Mouse (Mus musculus) regulatory T cell (primary cell): ENCODE measurements at regions not wholly inside any gene's neighbourhood (a gene's known extent, or its start where the extent isn't known, plus 50 kb on each side); places are given as distances from the start of the nearest gene placed in this dataset.

ENCODE experiments used
- in situ Hi-C: fragments of 300-600 bp; cut with MboI, MseI; formaldehyde crosslinking; loops from one replicate; pipeline ENCODE4 v1.15.1; 2025; ENCODE audit warnings: high pct_unique_total_duplicates

DNA sequence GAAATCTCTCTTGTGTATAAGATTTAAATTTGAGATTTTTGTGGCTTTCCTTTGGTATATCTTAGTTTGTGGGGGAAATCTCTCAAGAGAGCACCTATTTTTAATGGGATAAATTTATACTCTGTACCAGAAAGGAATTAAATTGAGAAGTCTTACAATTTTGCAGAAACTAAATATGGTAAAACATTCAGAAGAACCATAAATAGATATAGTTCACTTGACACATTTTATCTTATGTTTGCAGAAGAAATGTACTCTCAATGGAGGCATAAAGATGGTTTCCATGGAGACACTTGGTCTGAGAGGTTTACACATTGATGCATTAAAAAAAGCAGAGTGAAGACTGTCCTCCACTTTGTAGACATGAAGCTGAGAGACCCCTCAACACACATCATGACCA, 86.9 kb downstream of the Ndufa10 start:
- in situ Hi-C loops = loop anchor here (10.0 kb wide), 1 partner anchor 878 kb away; no protein-coding TSS in a partner anchor

- in situ Hi-C loops = loop anchor here (10.0 kb wide), 1 partner anchor 880 kb away; no protein-coding TSS in a partner anchor
These were observed 88.7 kb downstream of the Ndufa10 start for GRCm38 (mm10) chr1:92384945-92385344.

DNA sequence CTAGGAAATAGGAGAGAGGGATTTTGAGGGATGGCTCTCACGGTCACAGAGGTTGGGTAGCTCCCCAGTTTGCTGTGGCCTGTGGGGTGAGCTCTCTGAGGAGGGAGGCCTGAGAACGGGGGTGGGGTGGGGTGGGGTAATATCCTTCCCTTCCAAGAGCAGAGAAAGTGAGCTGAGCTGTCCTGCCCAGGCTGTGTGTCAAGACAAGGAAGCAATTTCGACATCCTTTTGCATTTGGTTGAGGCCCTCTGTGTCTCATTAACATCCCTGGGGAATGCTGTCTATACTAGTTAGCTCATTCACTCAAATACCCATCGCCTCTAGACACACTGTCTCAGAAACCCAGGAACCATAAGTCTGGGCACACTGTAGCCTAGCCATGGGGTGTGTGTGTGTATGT, 89.9 kb downstream of the Ndufa10 start:
- in situ Hi-C loops = loop anchor here (10.0 kb wide), 1 partner anchor 881 kb away; no protein-coding TSS in a partner anchor

DNA sequence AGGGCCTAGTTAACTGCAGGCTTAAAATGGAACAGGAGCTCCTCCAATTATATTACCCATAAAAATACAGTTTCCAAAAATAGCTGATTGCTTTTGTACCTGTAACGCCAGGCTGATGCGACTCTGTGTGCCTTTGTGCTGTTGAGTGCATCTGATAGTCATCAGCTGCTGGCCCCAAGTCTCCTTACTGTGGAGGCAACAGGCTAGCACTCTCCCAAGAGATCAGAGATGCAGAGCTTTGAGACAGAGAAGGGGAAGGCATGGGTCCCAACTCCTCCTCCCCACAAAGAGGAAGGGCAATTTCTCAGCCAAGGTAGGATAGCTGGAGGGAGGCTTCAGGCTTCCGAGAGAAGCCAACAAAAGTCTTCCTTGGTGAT, 94.2 kb downstream of the Ndufa10 start:
- in situ Hi-C loops = no loop called here

GRCm38 (mm10) chr1:92378741-92379509, 94.7 kb downstream of the Ndufa10 start:
- in situ Hi-C loops = no loop called here

DNA sequence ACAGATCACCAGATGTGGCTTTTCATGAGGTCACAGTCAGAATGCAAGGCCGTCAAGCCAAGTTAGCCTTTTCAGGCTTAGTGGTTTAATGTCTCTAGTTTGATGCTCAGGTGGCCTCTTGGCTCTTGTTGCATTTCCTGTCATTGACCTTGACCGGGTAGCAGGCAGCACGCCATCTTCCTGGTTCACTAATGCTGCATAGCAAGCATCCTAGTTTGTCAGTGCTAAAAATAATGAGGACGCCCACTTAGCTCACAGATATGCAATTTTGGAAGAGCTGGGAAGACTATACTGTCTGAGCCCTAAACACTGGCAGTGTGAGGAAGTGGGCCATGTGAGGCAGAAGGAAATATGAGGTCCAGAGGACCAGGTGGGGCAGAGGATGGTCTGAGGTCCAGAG, 97.2 kb downstream of the Ndufa10 start:
- in situ Hi-C loops = no loop called here

GRCm38 (mm10) chr1:92372222-92372990, 101.3 kb downstream of the Ndufa10 start:
- in situ Hi-C loops = no loop called here

- in situ Hi-C loops = no loop called here
These were observed 102.2 kb downstream of the Ndufa10 start for GRCm38 (mm10) chr1:92371357-92371981.

GRCm38 (mm10) chr1:92370842-92371241, 102.8 kb downstream of the Ndufa10 start:
- in situ Hi-C loops = no loop called here

DNA sequence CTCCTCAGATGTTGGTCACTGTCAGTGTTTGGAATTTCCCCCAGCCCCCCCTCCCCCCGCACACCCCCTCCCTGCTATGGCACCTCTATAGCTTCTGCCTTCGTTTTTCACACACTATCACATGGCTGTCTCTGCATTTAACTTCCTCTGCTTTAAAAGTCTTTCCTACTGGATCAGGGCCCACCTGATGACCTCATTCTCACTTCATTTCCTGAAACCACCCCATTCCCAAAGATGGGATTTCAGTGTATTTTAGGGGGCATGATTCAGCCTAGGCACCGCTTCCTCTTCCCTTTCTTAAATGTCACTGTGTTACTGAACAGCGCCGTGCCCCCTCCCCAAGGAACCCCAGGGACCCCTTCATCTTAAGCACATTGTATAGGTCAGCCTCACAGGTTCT, 103.7 kb downstream of the Ndufa10 start:
- in situ Hi-C loops = no loop called here

DNA sequence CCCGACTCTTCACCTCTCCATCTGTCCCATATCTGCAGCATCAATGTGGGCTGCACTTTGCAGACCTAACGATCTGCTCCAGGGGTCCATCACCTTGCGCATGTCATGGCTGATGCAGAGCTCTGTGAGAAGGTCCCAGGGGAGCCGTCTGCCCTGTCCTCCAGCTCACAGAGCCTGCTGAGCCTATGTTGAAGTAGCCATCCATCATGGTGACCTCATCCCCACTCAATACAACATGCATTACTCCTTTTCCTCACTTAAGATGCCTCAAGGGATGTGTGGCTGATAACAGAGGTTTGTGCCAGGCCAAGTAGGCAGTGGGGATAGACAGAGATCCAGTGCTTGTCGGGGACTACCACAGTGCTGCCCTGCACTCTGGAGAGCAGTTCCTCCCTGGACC, 107.4 kb downstream of the Ndufa10 start:
- in situ Hi-C loops = no loop called here

GRCm38 (mm10) chr1:92365366-92366075, 108.1 kb downstream of the Ndufa10 start:
- in situ Hi-C loops = no loop called here

GRCm38 (mm10) chr1:92361677-92362076, 112.0 kb downstream of the Ndufa10 start:
- in situ Hi-C loops = loop anchor here (5.0 kb wide), 1 partner anchor 399 kb away; no protein-coding TSS in a partner anchor

GRCm38 (mm10) chr1:92360255-92360654, 113.4 kb downstream of the Ndufa10 start:
- in situ Hi-C loops = loop anchor here (5.0 kb wide), 1 partner anchor 398 kb away; no protein-coding TSS in a partner anchor

DNA sequence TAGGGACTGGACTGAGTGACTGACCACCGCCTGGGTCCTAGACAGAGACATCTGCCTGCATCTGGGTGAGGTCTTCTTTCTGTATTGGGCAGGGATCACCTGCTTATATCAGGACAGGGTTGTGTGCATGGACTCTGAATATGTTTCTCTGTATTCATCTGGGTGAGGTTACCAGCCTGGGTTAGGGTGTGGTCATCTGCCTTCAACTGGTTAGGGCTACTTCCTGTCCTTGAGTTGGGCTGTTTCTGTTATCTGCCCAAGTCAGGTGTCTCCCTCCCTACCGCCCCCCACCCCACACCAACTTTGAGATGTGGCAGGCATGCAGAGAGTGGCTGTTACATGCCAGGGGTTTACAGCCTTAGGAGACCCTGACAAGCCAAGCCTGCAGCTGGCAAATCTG, 114.2 kb downstream of the Ndufa10 start:
- in situ Hi-C loops = no loop called here

- in situ Hi-C loops = no loop called here
These were observed 114.8 kb downstream of the Ndufa10 start for GRCm38 (mm10) chr1:92358758-92359287.

DNA sequence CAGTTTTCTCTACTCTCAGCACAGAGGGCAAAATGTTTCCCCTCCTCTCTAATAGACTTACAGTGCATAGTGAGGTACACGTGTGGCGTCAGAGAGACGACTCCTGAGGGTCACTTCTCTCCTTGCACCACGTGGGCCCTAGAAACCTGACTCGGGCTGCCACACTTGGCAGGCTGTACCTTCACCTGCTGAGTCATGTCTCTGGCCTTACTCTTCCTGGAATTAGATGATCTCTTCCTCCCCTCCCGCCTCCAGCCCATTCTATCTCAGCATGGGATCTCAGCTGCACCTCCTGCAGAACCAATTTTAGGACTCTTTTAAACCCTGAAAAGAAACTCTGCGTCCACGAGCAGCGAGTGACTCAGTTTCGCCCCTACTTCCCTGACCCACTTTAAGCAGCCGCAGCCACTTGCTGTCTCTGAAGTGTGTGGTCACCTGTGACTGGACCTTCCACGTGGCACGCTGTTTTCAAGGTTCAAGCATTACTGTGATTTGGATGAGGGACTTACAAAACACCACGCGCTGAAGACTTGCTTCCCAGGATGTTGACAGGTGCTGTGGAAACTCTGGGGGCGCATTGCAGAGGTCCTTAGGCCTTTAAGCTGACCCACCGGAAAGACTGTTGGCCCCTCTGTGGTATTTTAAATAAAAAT, 125.2 kb downstream of the Ndufa10 start:
- in situ Hi-C loops = no loop called here

DNA sequence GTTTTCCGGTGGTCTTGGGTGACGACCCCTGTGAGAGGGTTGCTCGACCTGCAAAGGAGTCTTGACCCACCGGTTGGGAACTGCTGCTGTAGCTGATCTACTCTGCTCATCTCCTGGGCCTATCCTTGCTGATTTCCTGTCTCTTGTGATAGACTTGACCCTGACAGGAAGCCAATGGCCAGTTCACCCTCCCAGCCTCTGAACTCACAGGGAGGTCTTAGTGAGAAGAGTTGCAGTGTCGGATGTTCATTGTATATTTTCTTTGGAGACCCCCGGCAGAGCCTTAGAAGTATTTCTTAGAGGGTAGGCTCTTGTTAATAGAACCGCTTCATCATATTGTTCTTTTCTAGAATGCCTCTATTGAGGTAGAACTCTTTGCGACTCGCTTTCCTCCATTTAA, 126.0 kb downstream of the Ndufa10 start:
- in situ Hi-C loops = no loop called here

GRCm38 (mm10) chr1:92343768-92344167, 129.9 kb downstream of the Ndufa10 start:
- in situ Hi-C loops = no loop called here

GRCm38 (mm10) chr1:92343161-92343598, 130.5 kb downstream of the Ndufa10 start:
- in situ Hi-C loops = no loop called here
